Mouse (Mus musculus) kidney, embryonic 14.5 days (tissue): Measurements from ENCODE around the gene Ikzf1. TPM values are rescaled to one million over a fixed set of nuclear protein-coding genes. Genes with fewer than 3 reads are reported as not detected.

Source experiments
- ATAC-seq: fragments of 200-750 bp; cut with Nextera tagmentation; 2 replicates; pipeline ENCODE4 v1.8.0; 2017; ENCODE audit warnings: moderate number of reproducible peaks, mild to moderate bottlenecking, moderate TSS enrichment, moderate library complexity; ENCODE audit not compliant: low FRiP score, low TSS enrichment
- H3K27ac ChIP-seq: fragments of 300-500 bp; sonication (generic); 2 replicates; pipeline ENCODE4 v1.5.1; 2014; ENCODE audit warnings: low read depth, mild to moderate bottlenecking, low read length, moderate library complexity, mixed read lengths
- H3K27me3 ChIP-seq: fragments of 300-500 bp; sonication (generic); 2 replicates; pipeline ENCODE4 v1.6.1; 2014; ENCODE audit warnings: mild to moderate bottlenecking, low read length; ENCODE audit not compliant: control insufficient read depth, insufficient read depth
- H3K36me3 ChIP-seq: fragments of 300-500 bp; sonication (generic); 2 replicates; pipeline ENCODE4 v1.6.1; 2014; ENCODE audit warnings: low read length, mixed read lengths; ENCODE audit not compliant: control insufficient read depth, insufficient read depth
- H3K4me1 ChIP-seq: fragments of 300-500 bp; sonication (generic); 2 replicates; pipeline ENCODE4 v1.6.1; 2014; ENCODE audit warnings: low read length, mixed read lengths; ENCODE audit not compliant: control insufficient read depth, insufficient read depth
- H3K4me2 ChIP-seq: fragments of 300-500 bp; sonication (generic); replicated peaks from 2 replicates; pipeline ENCODE4 v1.6.1; 2014; ENCODE audit warnings: low read depth, mild to moderate bottlenecking, low read length
- H3K4me3 ChIP-seq: fragments of 300-500 bp; sonication (generic); 2 replicates; pipeline ENCODE4 v1.5.1; 2014; ENCODE audit warnings: mild to moderate bottlenecking, low read length
- H3K9ac ChIP-seq: fragments of 300-500 bp; sonication (generic); 2 replicates; pipeline ENCODE4 v1.6.1; 2014; ENCODE audit warnings: low read depth, mild to moderate bottlenecking, low read length, moderate library complexity
- H3K9me3 ChIP-seq: fragments of 300-500 bp; sonication (generic); 2 replicates; pipeline ENCODE4 v1.6.1; 2016; ENCODE audit warnings: low read length; ENCODE audit not compliant: control insufficient read depth
- WGBS: fragments of 180-500 bp; shearing (Covaris S2); extraction: QIAGEN DNeasy Blood & Tissue Kit; methylation state at CpG from one replicate; pipeline ENCODE4 v1.1.7; 2014; 5-methylcytosine and 5-hydroxymethylcytosine counted together
- polyA plus RNA-seq: library from polyadenylated mRNA; unstranded; fragments of >200 nt; fragmentation: Nextera tagmentation; extraction: Ambion mirVana; gene quantifications from 2 replicates; pipeline ENCODE4 v1.2.1, GENCODE M21; 2014

Ikzf1 gene
- polyA plus RNA-seq, 1 experiment from 2014 or later: 0.79 TPM

DNA sequence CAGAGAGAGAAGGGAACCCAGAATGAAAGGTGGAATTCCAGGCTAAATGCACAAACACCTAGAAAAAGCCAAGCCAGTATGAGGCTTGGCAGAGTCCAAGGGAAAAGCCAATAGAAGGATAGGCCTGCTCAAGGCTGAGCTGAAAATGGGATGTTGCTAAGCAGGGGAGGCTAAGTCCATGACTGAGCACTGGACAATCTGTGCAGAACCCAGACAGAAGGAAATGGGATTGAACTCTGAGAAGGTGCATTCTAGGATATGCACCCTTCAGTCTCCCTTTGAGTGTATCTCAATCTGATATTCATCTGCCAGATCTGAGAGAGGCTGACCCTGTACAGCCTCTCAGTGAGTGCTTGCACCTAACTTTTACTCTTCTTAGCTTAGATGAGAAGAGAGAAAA is 25.9 kb downstream of the Ikzf1 start:
- ATAC-seq: no peak
- no peaks in the 10 kb centered on the region for H3K9me3 ChIP-seq
- H3K4me1 ChIP-seq: no peaks in the 10 kb centered on the region
- no peak overlapping the region for H3K4me3 ChIP-seq
- H3K27me3 ChIP-seq: no peaks in the 10 kb centered on the region
- no peak overlapping the region for H3K9ac ChIP-seq
- no peak overlapping the region for H3K4me2 ChIP-seq
- H3K36me3 ChIP-seq: no peaks in the 10 kb centered on the region
- H3K27ac ChIP-seq: no peak overlapping the region

DNA sequence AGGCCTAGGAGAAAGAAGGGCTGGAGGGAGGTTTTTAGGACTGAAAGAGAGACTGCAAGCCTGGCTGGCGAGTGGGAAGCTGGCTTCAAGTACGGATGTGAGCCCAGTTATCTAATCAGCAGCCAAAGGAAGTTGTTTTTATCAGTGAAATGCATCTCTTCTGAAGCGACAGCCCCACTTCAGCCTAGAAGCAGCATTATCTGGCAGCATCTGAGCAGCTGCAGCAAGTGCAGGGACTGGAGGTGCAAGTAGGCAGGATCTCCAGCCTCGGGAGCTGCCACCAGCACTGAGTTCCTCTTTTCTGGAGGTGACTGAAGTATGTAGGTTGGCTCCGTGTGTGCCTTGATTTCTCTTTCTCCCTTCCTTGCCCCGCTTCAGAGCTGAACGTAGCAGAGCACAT is 26.9 kb downstream of the Ikzf1 start:
- Histone ChIP-seq H3K27me3 (no peaks in the 10 kb centered on the region), H3K9me3 (no peaks in the 10 kb centered on the region), H3K36me3 (no peaks in the 10 kb centered on the region), H3K9ac (no peak overlapping the region), H3K27ac (no peak overlapping the region), H3K4me3 (no peak overlapping the region), H3K4me1 (no peaks in the 10 kb centered on the region), H3K4me2 (no peak overlapping the region)
- ATAC-seq: no peak
- WGBS: 57% methylated on average over 7 of the region's 7 CpGs

DNA sequence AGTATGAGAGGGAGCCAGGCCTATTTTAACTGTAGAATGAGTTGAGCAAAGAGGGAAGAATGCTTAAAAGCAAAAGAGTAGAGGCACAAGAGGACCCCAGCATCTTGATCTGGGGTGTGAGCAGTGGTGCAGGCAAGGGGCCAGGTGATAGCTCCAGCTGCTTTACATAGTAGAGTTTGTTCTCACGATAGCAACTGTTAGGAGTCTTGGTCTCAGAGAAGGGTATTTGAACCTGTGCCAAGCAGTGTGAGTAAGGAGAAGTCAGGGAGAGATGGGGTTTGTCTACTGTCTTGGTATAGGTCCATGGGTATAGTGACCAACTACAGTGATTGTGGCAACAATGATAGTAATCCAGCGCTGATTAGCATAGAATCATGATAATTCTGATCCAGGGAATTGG is 29.9 kb downstream of the Ikzf1 start:
- H3K4me1 ChIP-seq: no peaks in the 10 kb centered on the region
- ATAC-seq: no peak

DNA sequence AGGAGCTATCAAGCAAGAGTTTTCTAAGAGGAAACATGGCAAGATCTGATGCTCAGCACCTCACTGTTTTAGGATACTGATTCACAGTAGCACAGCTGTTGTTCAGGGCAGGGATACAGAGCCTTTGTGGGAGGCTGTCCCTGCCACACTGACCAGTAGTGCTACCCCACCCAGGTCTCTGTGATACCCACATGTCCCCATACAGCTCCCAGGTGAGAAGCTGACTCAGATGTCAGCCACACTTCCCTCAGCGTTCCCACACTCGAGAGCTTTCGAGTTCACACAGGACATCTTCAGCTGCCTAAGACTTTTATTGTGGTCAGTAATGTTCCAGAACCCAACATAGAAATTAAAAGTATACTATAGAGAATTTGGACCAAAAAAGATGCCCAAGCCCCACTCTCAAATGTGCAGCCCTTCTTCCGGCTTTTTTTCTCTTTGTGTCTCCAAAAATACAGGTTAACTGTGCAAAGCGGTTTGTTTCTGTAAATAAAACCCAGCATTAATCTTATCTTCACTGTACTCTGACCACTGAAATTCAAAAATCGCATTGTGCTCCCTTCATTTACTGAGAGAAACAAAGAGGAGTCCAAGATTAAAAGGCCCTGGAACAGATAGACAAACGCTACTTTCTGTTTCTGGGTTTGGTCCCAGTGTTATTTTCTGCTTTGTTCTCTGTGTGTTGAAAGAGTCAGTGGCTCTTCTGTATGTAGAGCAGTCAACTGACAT is 31.3 kb downstream of the Ikzf1 start:
- Histone ChIP-seq H3K27me3 (no peaks in the 10 kb centered on the region), H3K36me3 (no peaks in the 10 kb centered on the region), H3K4me1 (no peaks in the 10 kb centered on the region), H3K9me3 (no peaks in the 10 kb centered on the region), H3K4me3 (no peak overlapping the region), H3K27ac (no peak overlapping the region), H3K4me2 (no peak overlapping the region), H3K9ac (no peak overlapping the region)
- ATAC-seq: no peak
- 89% methylated on average over 7 of the region's 7 CpGs for WGBS

More for the DNA sequence above, 29.9 kb downstream of the Ikzf1 start:
- H3K36me3 ChIP-seq: no peaks in the 10 kb centered on the region
- H3K27ac ChIP-seq: no peak overlapping the region
- H3K4me2 ChIP-seq: no peak overlapping the region
- H3K9me3 ChIP-seq: no peaks in the 10 kb centered on the region
- WGBS: 81% methylated on average over 2 of the region's 2 CpGs
- no peaks in the 10 kb centered on the region for H3K27me3 ChIP-seq
- H3K9ac ChIP-seq: no peak overlapping the region
- H3K4me3 ChIP-seq: no peak overlapping the region

DNA sequence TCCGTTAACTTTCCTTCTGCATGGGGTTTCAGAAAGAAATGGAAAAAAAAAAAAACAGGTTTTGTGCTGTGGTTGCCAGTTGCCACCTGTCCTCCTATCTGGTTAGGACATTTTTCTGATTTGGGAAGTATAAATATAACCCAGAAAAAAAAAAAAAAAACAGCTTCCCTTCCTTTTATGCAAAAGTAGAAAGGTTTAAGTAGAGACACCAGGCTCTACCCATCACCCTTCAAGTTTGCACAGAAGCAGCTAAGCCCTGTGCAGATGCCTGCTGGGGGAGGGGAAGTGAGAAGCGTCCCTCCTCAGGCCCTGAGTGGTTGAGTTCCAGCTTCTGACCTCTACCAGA is 31.9 kb downstream of the Ikzf1 start:
- Histone ChIP-seq H3K27me3 (no peaks in the 10 kb centered on the region), H3K9me3 (no peaks in the 10 kb centered on the region), H3K27ac (no peak overlapping the region), H3K4me2 (no peak overlapping the region), H3K4me3 (no peak overlapping the region), H3K4me1 (no peaks in the 10 kb centered on the region), H3K36me3 (no peaks in the 10 kb centered on the region), H3K9ac (no peak overlapping the region)
- no peak for ATAC-seq
- WGBS: 91% methylated on average over 2 of the region's 2 CpGs

DNA sequence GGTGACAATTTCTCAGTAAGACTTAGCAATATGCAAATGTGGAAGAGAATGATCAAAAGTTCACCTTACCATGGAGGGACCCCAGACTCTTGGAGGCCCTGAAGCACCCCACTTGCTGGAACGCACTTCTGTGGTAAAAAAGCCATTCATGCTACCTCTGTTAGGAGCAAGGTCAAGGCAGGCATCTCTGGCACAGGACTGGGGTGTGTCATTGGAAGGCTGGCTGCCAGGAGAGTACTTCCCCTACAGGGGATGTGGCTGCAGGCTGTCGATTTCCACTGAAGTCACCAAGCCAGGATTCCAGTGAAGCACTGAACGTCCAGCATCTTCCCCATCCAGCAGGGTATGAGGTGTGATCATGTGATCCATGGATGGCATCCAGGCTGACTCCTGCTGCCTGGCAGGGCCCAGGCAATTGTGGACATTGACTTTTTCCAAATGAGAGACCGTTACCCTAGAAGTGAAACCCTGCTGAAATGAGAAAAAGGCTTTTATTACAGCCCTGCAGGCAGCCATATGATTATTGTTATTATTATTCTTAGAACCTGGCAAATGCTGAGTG is 32.9 kb downstream of the Ikzf1 start:
- Histone ChIP-seq H3K4me3 (no peak overlapping the region), H3K4me1 (no peaks in the 10 kb centered on the region), H3K36me3 (no peaks in the 10 kb centered on the region), H3K27me3 (no peaks in the 10 kb centered on the region), H3K4me2 (no peak overlapping the region), H3K9me3 (no peaks in the 10 kb centered on the region), H3K27ac (no peak overlapping the region), H3K9ac (no peak overlapping the region)
- 80% methylated on average over 4 of the region's 4 CpGs for WGBS
- ATAC-seq: no peak

DNA sequence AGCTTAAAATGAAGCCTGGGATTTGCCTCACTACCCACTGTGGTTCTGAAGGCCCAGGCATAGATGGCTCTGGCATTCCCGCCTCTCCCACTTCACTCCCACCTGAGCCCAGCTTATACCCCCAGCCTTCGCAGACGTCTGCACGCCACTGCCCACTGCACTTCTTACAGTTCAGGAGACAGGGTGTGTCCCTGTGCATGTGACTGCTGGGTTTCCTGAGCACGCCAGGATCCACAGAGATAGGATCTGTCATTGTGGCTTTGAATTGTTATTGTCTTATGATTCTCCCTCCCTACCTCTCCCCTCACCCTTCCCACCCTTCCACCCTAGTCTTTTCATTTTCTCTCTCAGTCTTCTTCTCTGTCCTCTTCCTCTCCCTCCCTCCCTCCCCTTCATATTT is 34.9 kb downstream of the Ikzf1 start:
- no peak overlapping the region for H3K27ac ChIP-seq
- H3K4me2 ChIP-seq: no peak overlapping the region
- H3K4me1 ChIP-seq: no peaks in the 10 kb centered on the region
- H3K9me3 ChIP-seq: no peaks in the 10 kb centered on the region
- H3K9ac ChIP-seq: no peak overlapping the region
- no peaks in the 10 kb centered on the region for H3K36me3 ChIP-seq
- no peaks in the 10 kb centered on the region for H3K27me3 ChIP-seq
- ATAC-seq: no peak
- H3K4me3 ChIP-seq: no peak overlapping the region
- 61% methylated on average over 5 of the region's 5 CpGs for WGBS

DNA sequence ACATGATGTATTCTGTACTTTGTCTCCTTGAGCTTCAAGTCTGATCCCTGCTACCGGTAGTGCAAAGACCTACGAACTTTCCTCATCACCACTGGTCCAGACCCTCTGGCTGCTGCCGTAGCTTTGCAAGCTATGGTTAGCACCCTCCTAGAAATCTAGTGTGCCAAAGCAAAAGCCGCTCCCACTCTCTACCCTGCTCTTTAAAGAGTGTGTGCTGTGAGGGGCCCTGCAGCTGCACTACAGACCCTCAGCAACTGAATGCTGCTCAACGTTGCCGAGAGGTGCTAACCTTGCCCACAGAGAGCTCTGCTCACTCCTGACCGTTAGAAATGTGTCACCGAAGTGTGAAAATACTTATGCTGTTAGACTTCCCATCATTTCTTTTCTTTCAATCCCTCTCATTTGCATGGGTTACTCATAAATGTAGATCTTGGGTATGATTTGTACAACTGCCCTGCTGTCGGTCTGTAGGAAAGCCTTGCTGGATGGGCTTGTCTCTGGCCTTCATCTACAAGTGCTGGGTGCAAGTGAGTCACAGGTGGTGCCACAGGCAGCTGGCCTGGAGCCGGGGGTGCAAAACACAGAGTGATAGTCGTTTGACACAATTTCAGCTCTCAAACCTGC is 40.6 kb downstream of the Ikzf1 start:
- H3K27me3 ChIP-seq: no peaks in the 10 kb centered on the region
- 80% methylated on average over 11 of the region's 11 CpGs for WGBS
- no peaks in the 10 kb centered on the region for H3K4me1 ChIP-seq
- H3K27ac ChIP-seq: no peak overlapping the region
- H3K4me3 ChIP-seq: no peak overlapping the region
- H3K36me3 ChIP-seq: no peaks in the 10 kb centered on the region
- no peak overlapping the region for H3K4me2 ChIP-seq
- H3K9me3 ChIP-seq: no peaks in the 10 kb centered on the region
- ATAC-seq: no peak
- no peak overlapping the region for H3K9ac ChIP-seq

DNA sequence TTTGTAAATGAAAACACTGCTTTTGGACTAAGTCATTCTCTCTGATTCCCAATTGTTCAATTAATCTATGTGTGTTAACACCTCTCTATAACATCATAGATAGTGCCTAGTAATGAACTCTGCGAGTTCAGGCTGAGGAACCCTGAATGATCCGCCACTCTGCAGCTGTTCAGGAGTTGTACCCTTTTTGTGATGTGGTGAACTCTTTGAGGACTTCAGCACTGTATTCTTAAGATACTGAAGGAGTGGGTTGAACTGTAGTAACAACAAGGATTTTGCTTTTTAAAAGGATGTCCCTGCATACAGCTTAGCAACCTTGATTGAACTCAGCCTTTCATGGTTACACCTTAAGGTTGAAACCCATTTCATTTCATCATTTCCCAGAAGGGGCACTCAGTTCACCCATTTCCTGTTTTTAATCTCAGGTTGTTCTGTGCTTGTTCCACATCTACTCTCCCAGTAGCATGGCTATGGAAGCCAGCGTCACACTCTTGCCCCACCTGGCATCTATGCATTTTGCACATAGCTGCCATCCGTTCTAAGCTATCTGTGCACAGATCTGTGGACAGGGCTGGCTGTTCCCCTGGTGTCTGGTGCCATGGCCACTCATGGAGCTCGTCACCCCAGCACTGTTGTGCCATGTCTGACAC is 41.2 kb downstream of the Ikzf1 start:
- no peak for ATAC-seq
- no peaks in the 10 kb centered on the region for H3K4me1 ChIP-seq
- H3K4me2 ChIP-seq: no peak overlapping the region
- H3K36me3 ChIP-seq: no peaks in the 10 kb centered on the region
- no peak overlapping the region for H3K4me3 ChIP-seq
- H3K27ac ChIP-seq: no peak overlapping the region
- no peaks in the 10 kb centered on the region for H3K9me3 ChIP-seq
- WGBS: 88% methylated on average over 5 of the region's 5 CpGs
- H3K27me3 ChIP-seq: no peaks in the 10 kb centered on the region
- H3K9ac ChIP-seq: no peak overlapping the region
